Mouse (Mus musculus) bone marrow macrophage, adult 2 months (primary cell): ENCODE data around the gene Btbd9.

Experiments
- CTCF ChIP-seq: IDR thresholded peaks from 2 replicates; pipeline ENCODE4 v1.5.1; 2012; ENCODE audit warnings: low read depth, mild to moderate bottlenecking, low read length, moderate library complexity
- POLR2A ChIP-seq: IDR thresholded peaks from 2 replicates; pipeline ENCODE4 v1.6.1; 2012; ENCODE audit warnings: mild to moderate bottlenecking, low read depth, low read length, borderline replicate concordance

- TF ChIP-seq CTCF (no peak), POLR2A (no peak)
Measured at GRCm38 (mm10) chr17:30191097-30191640, 385.1 kb downstream of the Btbd9 start.
